Mouse (Mus musculus) thymus, adult 2 months (tissue): ENCODE data around the gene Cyp21a1.
"Not testable (repeated sequence)": the region's sequence is repeated elsewhere in the genome, so short reads cannot be mapped to it uniquely, and the experiment has no call there.

Experiments
- CTCF ChIP-seq: fragments of 200-500 bp; IDR thresholded peaks from 2 replicates; pipeline ENCODE4 v1.5.1; 2012; ENCODE audit warnings: mild to moderate bottlenecking, control low read depth, low read length, moderate library complexity, borderline replicate concordance; ENCODE audit not compliant: control insufficient read depth, poor library complexity, insufficient read depth; ENCODE audit errors: extremely low read depth
- POLR2A ChIP-seq: fragments of 200-500 bp; IDR thresholded peaks from 2 replicates; pipeline ENCODE4 v1.6.1; 2012; ENCODE audit warnings: mild to moderate bottlenecking, low read length, control low read depth, moderate library complexity; ENCODE audit not compliant: control insufficient read depth, poor library complexity, insufficient read depth; ENCODE audit errors: extremely low read depth

GRCm38 (mm10) chr17:34830776-34831175 is 26.4 kb upstream of the Cyp21a1 start:
- not testable (repeated sequence) for TF ChIP-seq CTCF, POLR2A
